Mouse (Mus musculus) lung, adult 2 months (tissue): ENCODE data around the gene Zmpste24.

Experiments used
- CTCF ChIP-seq: fragments of 200-500 bp; IDR thresholded peaks from 2 replicates; pipeline ENCODE4 v1.5.1; 2011; ENCODE audit warnings: mild to moderate bottlenecking, low read length, control low read depth; ENCODE audit not compliant: insufficient read depth
- POLR2A ChIP-seq: fragments of 200-500 bp; IDR thresholded peaks from 2 replicates; pipeline ENCODE4 v1.6.1; 2011; ENCODE audit warnings: low read depth, mild to moderate bottlenecking, control low read depth, low read length, borderline replicate concordance; ENCODE audit errors: extremely low read depth

- no peak for TF ChIP-seq CTCF
- TF ChIP-seq POLR2A, result no peak
Measured at GRCm38 (mm10) chr4:121040323-121040722, 57.7 kb downstream of the Zmpste24 start.
